Mouse (Mus musculus) embryonic facial prominence, embryonic 11.5 days (tissue): Measurements from ENCODE around the gene Myl10. TPM values are rescaled to one million over a fixed set of nuclear protein-coding genes. Genes with fewer than 3 reads are reported as not detected.

Experiments used
- ATAC-seq: fragments of 200-750 bp; cut with Nextera tagmentation; replicated peaks from 2 replicates; pipeline ENCODE4 v1.8.0; 2017; ENCODE audit warnings: low read depth; ENCODE audit not compliant: insufficient number of reproducible peaks, low FRiP score, low TSS enrichment
- DNase-seq: peaks from one replicate; pipeline ENCODE4 v3.0.0-alpha.2; 2015; ENCODE audit warnings: low spot score
- H3K27ac ChIP-seq: fragments of 300-500 bp; sonication (generic); replicated peaks from 2 replicates; pipeline ENCODE4 v1.5.1; 2014; ENCODE audit warnings: mild to moderate bottlenecking, low read depth, low read length, control low read depth
- H3K27me3 ChIP-seq: fragments of 300-500 bp; sonication (generic); 2 replicates; pipeline ENCODE4 v1.6.1; 2014; ENCODE audit warnings: mild to moderate bottlenecking, low read length, moderate library complexity, mixed read lengths; ENCODE audit not compliant: control insufficient read depth, insufficient read depth
- H3K36me3 ChIP-seq: fragments of 300-500 bp; sonication (generic); replicated peaks from 2 replicates; pipeline ENCODE4 v1.6.1; 2014; ENCODE audit warnings: low read depth, mild to moderate bottlenecking, low read length, moderate library complexity, mixed read lengths; ENCODE audit not compliant: control insufficient read depth, insufficient read depth
- H3K4me1 ChIP-seq: fragments of 300-500 bp; sonication (generic); 2 replicates; pipeline ENCODE4 v1.6.1; 2014; ENCODE audit warnings: low read length, mixed read lengths; ENCODE audit not compliant: control insufficient read depth, insufficient read depth
- H3K4me2 ChIP-seq: fragments of 300-500 bp; sonication (generic); 2 replicates; pipeline ENCODE4 v1.6.1; 2014; ENCODE audit warnings: low read depth, mild to moderate bottlenecking, control low read depth, low read length, moderate library complexity
- H3K4me3 ChIP-seq: fragments of 300-500 bp; sonication (generic); 2 replicates; pipeline ENCODE4 v1.5.1; 2014; ENCODE audit warnings: low read depth, low read length, control low read depth
- H3K9ac ChIP-seq: fragments of 300-500 bp; sonication (generic); replicated peaks from 2 replicates; pipeline ENCODE4 v1.6.1; 2014; ENCODE audit warnings: mild to moderate bottlenecking, control low read depth, low read length
- H3K9me3 ChIP-seq: fragments of 300-500 bp; sonication (generic); replicated peaks from 2 replicates; pipeline ENCODE4 v1.6.1; 2016; ENCODE audit warnings: mild to moderate bottlenecking, low read length, inconsistent platforms, mixed read lengths; ENCODE audit not compliant: control insufficient read depth
- WGBS: fragments of 180-500 bp; shearing (Covaris S2); extraction: QIAGEN DNeasy Blood & Tissue Kit; methylation state at CpG from one replicate; pipeline ENCODE4 v1.1.7; 2014; 5-methylcytosine and 5-hydroxymethylcytosine counted together
- polyA plus RNA-seq: library from polyadenylated mRNA; unstranded; fragments of >200 nt; fragmentation: Nextera tagmentation; extraction: Ambion mirVana; gene quantifications from 2 replicates; pipeline ENCODE4 v1.2.1, GENCODE M21; 2014

The Myl10 gene
- polyA plus RNA-seq, 1 experiment from 2014 or later, result not detected

- Histone ChIP-seq H3K27ac (no peak overlapping the region), H3K27me3 (no peaks in the 10 kb centered on the region)
- no peak for DNase-seq
Measured at GRCm38 (mm10) chr5:136693418-136693817, 472 bp downstream of the Myl10 start.

DNA sequence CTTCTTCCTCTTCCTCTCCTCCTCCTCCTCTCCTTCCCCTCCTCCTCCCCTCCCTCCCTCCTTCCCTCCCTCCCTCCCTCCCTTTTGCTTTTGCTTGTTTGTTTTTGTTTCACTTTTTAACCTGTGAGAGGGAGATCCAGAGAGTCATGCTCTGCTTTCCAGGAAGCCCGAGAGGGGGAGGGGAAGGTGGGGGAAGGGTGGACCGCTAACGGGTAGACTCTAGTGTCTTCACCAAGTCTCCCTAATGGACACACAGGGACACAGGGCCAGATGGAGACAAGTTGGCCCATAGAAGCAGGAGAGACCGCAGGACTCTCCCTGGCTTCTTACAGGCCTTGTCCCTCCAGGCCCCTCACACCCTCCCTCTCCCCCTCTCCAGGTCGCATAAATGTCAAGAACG is 2.0 kb downstream of the Myl10 start:
- ATAC-seq (no peak), DNase-seq (no peak)
- no peaks in the 10 kb centered on the region for H3K27me3 ChIP-seq
- no peaks in the 10 kb centered on the region for H3K9me3 ChIP-seq
- H3K4me3 ChIP-seq, result no peak overlapping the region
- H3K4me2 ChIP-seq, result no peak overlapping the region
- no peaks in the 10 kb centered on the region for H3K36me3 ChIP-seq
- no peak overlapping the region for H3K9ac ChIP-seq
- H3K4me1 ChIP-seq, result no peaks in the 10 kb centered on the region
- 70% methylated on average over 6 of the region's 6 CpGs for WGBS
- no peak overlapping the region for H3K27ac ChIP-seq

More at GRCm38 (mm10) chr5:136693418-136693817, 472 bp downstream of the Myl10 start:
- Histone ChIP-seq H3K4me2 (no peak overlapping the region), H3K4me1 (no peaks in the 10 kb centered on the region), H3K9me3 (no peaks in the 10 kb centered on the region), H3K4me3 (no peak overlapping the region), H3K9ac (no peak overlapping the region), H3K36me3 (no peaks in the 10 kb centered on the region)
- ATAC-seq, result no peak
- 80% methylated on average over 7 of the region's 7 CpGs for WGBS

- no peak overlapping the region for H3K4me2 ChIP-seq
- no peaks in the 10 kb centered on the region for H3K27me3 ChIP-seq
- DNase-seq (no peak), ATAC-seq (no peak)
- H3K9ac ChIP-seq, result no peak overlapping the region
- no peaks in the 10 kb centered on the region for H3K9me3 ChIP-seq
- H3K4me3 ChIP-seq, result no peak overlapping the region
- H3K36me3 ChIP-seq, result no peaks in the 10 kb centered on the region
- H3K27ac ChIP-seq, result no peak overlapping the region
- H3K4me1 ChIP-seq, result no peaks in the 10 kb centered on the region
- 91% methylated on average over 5 of the region's 5 CpGs for WGBS
Measured at GRCm38 (mm10) chr5:136696516-136696915, 3.6 kb downstream of the Myl10 start.

DNA sequence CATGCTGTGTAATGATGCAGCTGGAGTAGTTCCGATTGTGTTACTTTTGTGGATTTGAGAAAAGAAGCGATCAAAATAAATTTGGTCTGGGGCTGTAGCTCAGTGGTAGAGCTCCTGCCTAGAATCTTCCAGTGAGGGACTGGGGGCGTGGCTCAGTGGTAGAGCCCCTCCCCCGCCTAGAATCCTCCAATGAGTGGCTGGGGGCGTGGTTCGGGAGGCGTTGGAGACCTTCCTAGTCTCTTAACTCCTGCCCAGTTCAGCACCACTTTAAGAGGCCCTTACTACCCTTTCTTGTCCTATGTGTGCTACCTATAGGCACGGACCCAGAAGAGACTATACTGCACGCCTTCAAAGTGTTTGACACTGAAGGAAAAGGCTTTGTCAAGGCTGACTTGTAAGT is 4.7 kb downstream of the Myl10 start:
- 82% methylated on average over 9 of the region's 9 CpGs for WGBS
- H3K9ac ChIP-seq, result no peak overlapping the region
- ATAC-seq (no peak), DNase-seq (no peak)
- H3K27ac ChIP-seq, result no peak overlapping the region
- H3K4me2 ChIP-seq, result no peak overlapping the region
- no peaks in the 10 kb centered on the region for H3K9me3 ChIP-seq
- no peaks in the 10 kb centered on the region for H3K36me3 ChIP-seq
- no peaks in the 10 kb centered on the region for H3K4me1 ChIP-seq
- no peaks in the 10 kb centered on the region for H3K27me3 ChIP-seq
- H3K4me3 ChIP-seq, result no peak overlapping the region

DNA sequence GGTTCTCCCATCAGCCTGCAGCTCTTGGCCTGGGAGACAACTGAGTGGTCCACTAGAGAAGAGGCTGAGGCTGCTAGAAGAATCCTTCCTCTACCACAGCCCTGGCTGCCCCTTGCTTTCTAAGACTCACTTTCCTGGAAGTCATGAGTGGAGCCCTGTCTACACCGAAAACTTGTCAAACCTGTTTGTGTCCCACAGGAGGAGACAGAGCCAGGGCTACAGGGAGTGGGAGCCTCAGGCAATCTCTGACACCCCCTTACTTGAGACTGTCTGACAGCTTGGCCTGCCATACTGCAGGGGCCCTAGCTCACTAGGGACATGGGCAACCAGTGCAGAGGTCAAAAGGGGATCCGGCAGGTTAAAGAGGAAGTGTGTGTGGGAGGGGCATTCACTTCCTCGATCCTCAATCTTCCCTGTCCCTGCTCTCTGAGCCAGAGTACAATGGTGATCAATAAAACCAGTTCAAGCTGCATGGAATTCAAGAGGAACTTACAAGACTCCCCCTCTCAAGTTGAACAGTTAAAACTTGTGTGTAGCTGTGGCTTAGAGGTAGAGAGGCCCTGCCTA is 9.3 kb downstream of the Myl10 start:
- DNase-seq (peak; percentile 20), ATAC-seq (no peak)
- Histone ChIP-seq H3K4me3 (no peak overlapping the region), H3K27me3 (no peaks in the 10 kb centered on the region), H3K36me3 (no peaks in the 10 kb centered on the region), H3K9ac (no peak overlapping the region), H3K9me3 (no peaks in the 10 kb centered on the region), H3K4me1 (no peaks in the 10 kb centered on the region), H3K4me2 (no peak overlapping the region), H3K27ac (no peak overlapping the region)
- WGBS, result 55% methylated on average over 3 of the region's 3 CpGs

DNA sequence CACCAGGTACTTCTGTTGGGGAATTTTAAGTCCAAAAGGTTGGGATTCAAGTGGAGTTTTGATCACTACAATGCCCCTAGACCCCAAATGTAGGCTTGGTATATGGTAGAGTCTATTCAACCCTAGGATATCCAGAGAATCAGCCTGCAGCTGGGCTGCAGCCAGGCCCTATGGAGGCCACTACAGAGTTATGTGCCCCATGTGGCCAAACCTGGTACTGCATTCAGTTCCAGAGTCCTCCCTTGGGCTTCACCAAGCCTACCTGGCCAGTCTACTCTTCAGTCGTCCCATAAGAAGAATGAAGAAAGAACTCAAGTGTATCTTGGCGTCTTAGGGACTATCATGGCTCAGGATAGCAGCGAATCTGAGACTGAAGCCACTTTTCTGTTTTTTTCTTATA is 10.8 kb downstream of the Myl10 start:
- Histone ChIP-seq H3K27me3 (no peaks in the 10 kb centered on the region), H3K9ac (no peak overlapping the region), H3K4me2 (no peak overlapping the region), H3K27ac (no peak overlapping the region), H3K4me1 (no peaks in the 10 kb centered on the region), H3K36me3 (no peaks in the 10 kb centered on the region), H3K4me3 (no peak overlapping the region), H3K9me3 (no peaks in the 10 kb centered on the region)
- WGBS, result 37% methylated on average over 3 of the region's 3 CpGs
- ATAC-seq, result no peak
- DNase-seq, result peak; percentile 76

DNA sequence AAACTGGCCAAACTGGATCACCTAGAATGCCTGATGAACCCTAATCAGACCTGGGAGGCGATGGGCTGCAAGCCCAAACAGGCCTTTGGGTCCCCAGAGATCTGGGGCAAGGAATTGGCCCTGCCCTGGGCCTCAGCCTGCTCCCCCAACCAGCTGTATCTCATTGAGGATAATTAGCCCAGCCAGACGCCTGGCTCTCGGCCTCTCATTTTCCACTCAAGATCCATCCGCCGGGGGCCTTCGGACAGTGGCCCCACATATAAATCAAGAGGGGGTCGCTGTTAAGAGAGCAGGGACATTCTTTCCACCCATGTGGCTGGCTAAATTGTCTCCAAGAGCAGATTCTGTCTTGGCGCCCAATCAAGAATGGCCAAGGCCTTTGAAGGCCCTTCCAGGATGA is 11.2 kb downstream of the Myl10 start:
- H3K4me3 ChIP-seq, result no peak overlapping the region
- WGBS, result 46% methylated on average over 8 of the region's 8 CpGs

DNA sequence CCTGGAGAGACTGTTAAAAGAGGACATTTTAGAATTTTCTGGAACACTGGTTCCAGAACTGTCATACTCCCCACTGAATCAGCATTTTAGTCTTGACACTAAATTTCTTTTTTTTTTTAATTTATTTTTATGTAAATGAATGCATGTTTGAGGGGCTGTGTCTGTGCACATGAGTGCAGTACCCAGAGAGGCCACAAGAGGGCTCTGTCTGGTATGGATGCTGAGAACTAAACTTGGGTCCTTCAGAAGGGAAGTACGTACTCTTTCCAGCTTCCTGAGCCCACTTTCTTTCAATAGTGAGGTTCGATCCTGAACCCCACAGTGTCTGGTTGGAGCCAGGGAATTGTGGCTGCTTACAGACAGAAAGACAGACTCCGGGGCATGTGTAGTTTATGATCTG is 12.6 kb downstream of the Myl10 start:
- Histone ChIP-seq H3K27ac (no peak overlapping the region), H3K4me2 (no peak overlapping the region), H3K27me3 (no peaks in the 10 kb centered on the region), H3K9ac (no peak overlapping the region), H3K9me3 (no peaks in the 10 kb centered on the region), H3K36me3 (no peaks in the 10 kb centered on the region), H3K4me3 (no peak overlapping the region), H3K4me1 (no peaks in the 10 kb centered on the region)
- DNase-seq (peak; percentile 40), ATAC-seq (no peak)
- 95% methylated on average over 3 of the region's 3 CpGs for WGBS

More for the DNA sequence above, 11.2 kb downstream of the Myl10 start:
- H3K9me3 ChIP-seq, result no peaks in the 10 kb centered on the region
- ATAC-seq (no peak), DNase-seq (peak; percentile 31)
- no peak overlapping the region for H3K9ac ChIP-seq
- H3K4me2 ChIP-seq, result no peak overlapping the region
- H3K27me3 ChIP-seq, result no peaks in the 10 kb centered on the region
- no peak overlapping the region for H3K27ac ChIP-seq
- H3K36me3 ChIP-seq, result no peaks in the 10 kb centered on the region
- no peaks in the 10 kb centered on the region for H3K4me1 ChIP-seq
